Mouse (Mus musculus): ENCODE results near the gene Zfp46. TPM values are rescaled to one million over a fixed set of nuclear protein-coding genes. Genes with fewer than 3 reads are reported as not detected.

The Zfp46 gene
- polyA plus RNA-seq, 1 experiment from 2014 or later, result 41.3 TPM

DNA sequence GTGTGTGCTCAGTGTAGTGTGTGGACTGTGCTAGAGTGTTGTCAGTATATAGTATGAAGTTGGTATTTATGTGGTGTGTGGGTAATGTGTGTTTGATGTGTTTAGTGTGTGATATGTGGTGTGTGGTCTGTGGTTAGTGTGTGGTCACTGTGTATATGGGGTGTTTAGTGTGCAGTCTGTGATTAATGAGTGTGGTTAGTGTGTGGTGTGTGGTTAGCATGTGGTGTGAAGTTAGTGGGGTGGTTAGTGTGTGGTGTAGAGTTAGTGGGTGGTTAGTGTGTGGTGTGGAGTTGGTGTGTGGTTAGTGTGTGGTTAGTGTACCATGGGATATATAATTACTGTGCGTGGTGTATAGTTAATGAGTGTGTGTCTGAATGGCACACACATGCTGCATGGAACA is 15.6 kb upstream of the Zfp46 start:
- no peaks in the 10 kb centered on the region for H3K4me1 ChIP-seq (replicated peaks)
- 89% methylated on average over 1 of the region's 1 CpGs for WGBS
- H3K36me3 ChIP-seq, result no peaks in the 10 kb centered on the region
- H3K27ac ChIP-seq (replicated peaks), result no peak overlapping the region
- no peak overlapping the region for H3K4me3 ChIP-seq
- H3K9me3 ChIP-seq, result no peaks in the 10 kb centered on the region
- H3K9ac ChIP-seq, result no peak overlapping the region
- ATAC-seq (ENCODE audit: low FRiP score, low read depth), result no peak
- no peak overlapping the region for H3K4me2 ChIP-seq
- H3K27me3 ChIP-seq, result no peaks in the 10 kb centered on the region

DNA sequence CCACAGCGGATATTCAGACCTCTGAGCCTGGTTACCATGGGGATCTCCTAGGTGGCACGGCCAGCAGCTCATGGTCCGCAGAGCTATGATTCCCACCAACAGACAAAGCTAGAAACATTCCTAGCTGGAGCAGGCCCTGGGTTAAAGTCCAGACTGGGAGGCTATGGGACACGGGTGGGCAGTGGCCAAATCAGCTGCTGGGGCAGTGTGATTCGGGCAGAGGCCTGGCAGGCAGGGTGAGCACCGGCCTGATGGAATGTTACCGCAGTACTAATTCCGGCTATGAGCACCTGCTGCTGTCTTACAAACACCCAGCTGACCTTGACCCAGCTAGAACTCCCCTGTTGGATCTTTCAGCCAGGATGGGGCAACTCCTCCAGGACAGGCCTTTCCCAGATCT is 13.8 kb upstream of the Zfp46 start:
- WGBS, result 77% methylated on average over 8 of the region's 8 CpGs
- Histone ChIP-seq H3K27ac (replicated peaks) (no peak overlapping the region), H3K4me3 (no peak overlapping the region), H3K4me1 (replicated peaks) (no peaks in the 10 kb centered on the region), H3K9me3 (no peaks in the 10 kb centered on the region), H3K36me3 (no peaks in the 10 kb centered on the region), H3K27me3 (no peaks in the 10 kb centered on the region), H3K9ac (no peak overlapping the region), H3K4me2 (no peak overlapping the region)
- ATAC-seq (ENCODE audit: low FRiP score, low read depth), result no peak

DNA sequence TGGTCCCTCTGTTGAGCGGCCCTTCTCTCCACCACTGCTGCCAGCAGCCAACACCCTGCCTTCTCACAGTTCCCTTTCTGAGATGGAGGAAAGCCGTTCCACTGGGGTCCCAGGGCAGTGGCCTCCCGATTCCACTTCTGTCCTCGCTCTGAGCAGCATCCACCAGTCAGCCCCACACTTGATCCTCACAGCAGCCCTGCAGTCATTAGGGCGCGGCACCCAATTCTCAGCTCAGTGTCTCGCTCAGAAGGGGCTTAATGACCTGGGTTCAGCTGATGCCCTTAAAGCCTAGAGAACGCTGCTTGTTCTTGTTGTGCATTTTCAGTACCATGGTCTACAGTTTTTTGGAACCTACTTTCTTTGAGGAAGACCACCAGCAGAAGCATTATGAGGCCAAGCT is 3.4 kb upstream of the Zfp46 start:
- no peak overlapping the region for H3K27ac ChIP-seq (replicated peaks)
- no peak overlapping the region for H3K4me3 ChIP-seq
- WGBS, result 92% methylated on average over 8 of the region's 8 CpGs
- no peak for ATAC-seq (ENCODE audit: low FRiP score, low read depth)
- no peaks in the 10 kb centered on the region for H3K36me3 ChIP-seq
- no peak overlapping the region for H3K9ac ChIP-seq
- no peak overlapping the region for H3K4me2 ChIP-seq
- H3K4me1 ChIP-seq (replicated peaks), result peaks cover 27% of the 10 kb centered on the region
- H3K27me3 ChIP-seq, result no peaks in the 10 kb centered on the region
- no peaks in the 10 kb centered on the region for H3K9me3 ChIP-seq

DNA sequence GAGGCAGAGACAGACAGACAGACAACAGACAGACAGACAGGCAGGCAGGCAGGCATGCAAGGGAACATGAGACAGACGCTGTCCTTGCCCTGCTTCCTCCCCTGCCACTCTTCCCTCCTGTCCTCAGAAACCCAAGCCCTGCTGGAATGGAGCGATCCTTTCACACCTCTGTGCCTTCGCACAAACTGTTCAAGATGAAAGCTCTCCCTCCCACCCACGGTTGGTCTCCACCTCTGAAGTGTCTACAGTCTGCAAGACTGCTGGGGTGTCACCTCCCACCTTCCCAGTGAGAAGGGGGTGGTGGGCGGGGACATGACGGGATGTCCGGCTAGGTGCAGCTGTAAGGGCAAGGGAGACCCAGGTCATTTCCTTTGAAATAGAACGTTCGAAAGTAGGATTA is 2.9 kb upstream of the Zfp46 start:
- Histone ChIP-seq H3K4me2 (no peak overlapping the region), H3K4me3 (no peak overlapping the region), H3K9ac (no peak overlapping the region), H3K4me1 (replicated peaks) (peaks cover 31% of the 10 kb centered on the region), H3K27ac (replicated peaks) (no peak overlapping the region), H3K36me3 (no peaks in the 10 kb centered on the region), H3K9me3 (no peaks in the 10 kb centered on the region), H3K27me3 (no peaks in the 10 kb centered on the region)
- WGBS, result 62% methylated on average over 9 of the region's 9 CpGs
- ATAC-seq (ENCODE audit: low FRiP score, low read depth), result no peak

DNA sequence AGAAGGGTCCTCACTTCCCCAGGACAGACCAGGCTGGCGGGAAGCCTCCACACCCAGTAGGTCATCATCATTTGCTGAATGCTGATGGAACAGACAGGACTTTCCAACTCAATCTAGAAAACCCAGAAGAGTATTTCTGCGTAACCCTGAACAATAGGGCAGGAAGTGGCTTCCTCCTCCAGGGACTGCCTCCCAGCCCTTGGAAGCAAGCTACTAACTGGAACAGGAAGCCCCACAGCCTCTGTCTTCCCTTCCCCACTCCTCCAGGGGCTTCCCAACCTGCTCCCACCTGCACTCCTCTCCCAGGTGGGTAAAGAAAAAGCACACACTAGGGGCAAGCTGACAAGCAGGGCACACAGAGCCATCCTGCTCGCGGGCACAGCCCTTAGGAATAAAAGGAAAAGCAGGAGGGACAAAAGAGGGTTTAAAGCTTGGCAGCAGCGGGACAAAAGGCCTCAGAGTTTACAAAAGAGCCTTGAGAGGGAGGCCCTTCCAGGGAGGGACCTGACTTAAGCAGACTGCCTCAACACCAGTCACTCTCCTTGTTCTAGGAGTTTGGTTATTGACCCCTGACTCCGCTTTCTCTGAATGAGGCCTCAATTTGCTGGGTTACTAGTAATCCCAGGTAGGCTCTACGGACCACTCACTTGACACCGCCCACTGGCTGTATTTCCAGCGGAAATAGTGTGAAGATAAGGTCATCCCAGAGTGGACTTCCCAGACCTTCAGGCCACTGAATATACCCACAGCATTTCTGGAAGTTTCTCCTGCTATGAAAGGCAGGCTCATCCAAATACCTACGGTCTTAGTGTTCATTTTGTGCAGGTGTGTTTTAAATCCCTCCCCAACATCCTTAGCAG is 1.6 kb upstream of the Zfp46 start:
- H3K9me3 ChIP-seq, result no peaks in the 10 kb centered on the region
- no peak overlapping the region for H3K4me3 ChIP-seq
- no peak overlapping the region for H3K9ac ChIP-seq
- peaks cover 5% of the 10 kb centered on the region for H3K36me3 ChIP-seq
- peaks cover 41% of the 10 kb centered on the region for H3K4me1 ChIP-seq (replicated peaks)
- peak overlapping the region; percentile 84 for H3K27ac ChIP-seq (replicated peaks)
- WGBS, result 17% methylated on average over 10 of the region's 10 CpGs
- ATAC-seq (ENCODE audit: low FRiP score, low read depth), result no peak
- no peaks in the 10 kb centered on the region for H3K27me3 ChIP-seq
- no peak overlapping the region for H3K4me2 ChIP-seq

DNA sequence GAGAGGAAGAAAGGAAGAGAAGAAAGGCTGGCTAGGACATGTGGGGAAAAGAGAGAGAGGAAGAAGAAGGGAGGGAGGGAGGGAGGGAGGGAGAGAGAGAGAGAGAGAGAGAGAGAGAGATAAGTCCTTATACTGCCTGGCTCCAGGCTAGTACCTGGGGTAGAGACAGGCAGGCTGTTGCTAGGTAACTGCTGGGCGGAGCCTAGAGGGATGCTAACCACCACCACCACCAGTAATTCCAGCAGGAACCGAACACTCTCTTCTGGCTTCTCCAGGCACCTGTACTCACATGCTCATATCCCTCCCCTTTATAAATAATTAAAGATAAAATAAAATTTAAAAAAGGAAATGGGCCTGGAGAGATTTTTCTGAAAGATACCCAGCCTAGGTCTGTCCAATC is 700 bp upstream of the Zfp46 start:
- Histone ChIP-seq H3K9ac (no peak overlapping the region), H3K4me2 (peak overlapping the region; percentile 90), H3K27me3 (peaks cover 5% of the 10 kb centered on the region), H3K4me1 (replicated peaks) (peaks cover 41% of the 10 kb centered on the region), H3K4me3 (peak overlapping the region; percentile 61), H3K9me3 (no peaks in the 10 kb centered on the region), H3K36me3 (peaks cover 14% of the 10 kb centered on the region), H3K27ac (replicated peaks) (peak overlapping the region; percentile 84)
- ATAC-seq (ENCODE audit: low FRiP score, low read depth), result 0 out of 2 replicates have a peak, but pooled peaks have one; percentile 35
- 20% methylated on average over 2 of the region's 2 CpGs for WGBS

DNA sequence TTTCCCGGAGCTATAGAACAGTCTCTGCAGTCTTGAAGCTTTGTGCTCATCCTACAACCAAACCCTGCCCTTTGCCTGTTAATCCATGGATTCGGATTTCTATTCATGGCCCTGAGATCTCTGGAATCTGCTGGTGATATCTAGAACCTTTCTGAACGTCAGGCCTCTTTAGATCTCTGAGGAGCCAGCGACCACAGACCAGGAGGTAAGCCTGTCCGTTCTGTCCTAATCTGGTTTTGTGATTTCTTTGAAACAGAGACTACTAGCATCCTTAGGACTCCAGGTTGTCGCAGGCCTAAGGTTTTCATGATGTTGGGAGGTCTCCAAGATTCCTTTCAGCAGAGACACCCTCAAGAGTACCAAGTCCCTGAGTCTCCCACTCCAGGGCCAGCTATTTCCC is 408 bp downstream of the Zfp46 start:
- WGBS, result 23% methylated on average over 6 of the region's 6 CpGs
- no peak; the same call in 1 of the 2 replicates for ATAC-seq (ENCODE audit: low FRiP score, low read depth)
- peak overlapping the region; percentile 84 for H3K27ac ChIP-seq (replicated peaks)
- H3K36me3 ChIP-seq, result peaks cover 24% of the 10 kb centered on the region
- peak overlapping the region; percentile 90 for H3K4me2 ChIP-seq
- H3K9me3 ChIP-seq, result no peaks in the 10 kb centered on the region
- peaks cover 10% of the 10 kb centered on the region for H3K27me3 ChIP-seq
- H3K4me1 ChIP-seq (replicated peaks), result peaks cover 45% of the 10 kb centered on the region
- H3K9ac ChIP-seq, result peak overlapping the region; percentile 68
- peak overlapping the region; percentile 61 for H3K4me3 ChIP-seq

DNA sequence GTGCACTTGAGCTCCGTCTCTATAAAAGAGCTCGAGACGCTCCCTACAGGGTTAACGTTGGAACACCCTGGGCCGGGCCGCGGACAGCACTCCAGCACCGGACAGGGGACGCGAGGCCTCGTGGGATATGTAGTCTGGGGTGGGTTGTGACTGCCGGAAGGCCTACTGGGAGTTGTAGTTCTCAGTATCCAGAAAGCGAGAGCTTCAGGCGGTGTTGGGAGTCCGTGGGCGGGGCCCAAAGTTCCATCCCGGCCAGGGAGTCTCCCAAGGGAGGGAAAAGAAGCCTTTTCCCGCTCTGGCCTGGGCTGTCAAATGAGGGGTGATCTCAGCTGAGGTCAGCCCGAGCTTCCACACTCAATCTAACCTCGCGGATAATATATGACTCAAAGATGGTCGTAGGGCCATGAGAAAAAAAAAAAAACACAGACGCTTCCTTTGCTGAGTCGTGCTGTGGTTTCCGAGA is 896 bp downstream of the Zfp46 start:
- peak; percentile 93 for ATAC-seq (ENCODE audit: low FRiP score, low read depth)
- H3K9me3 ChIP-seq, result no peaks in the 10 kb centered on the region
- H3K4me1 ChIP-seq (replicated peaks), result peaks cover 50% of the 10 kb centered on the region
- H3K4me2 ChIP-seq, result peak overlapping the region; percentile 90
- H3K36me3 ChIP-seq, result peaks cover 29% of the 10 kb centered on the region
- WGBS, result under 1% methylated on average over 25 of the region's 25 CpGs
- peak overlapping the region; percentile 61 for H3K4me3 ChIP-seq
- peaks cover 10% of the 10 kb centered on the region for H3K27me3 ChIP-seq
- peak overlapping the region; percentile 84 for H3K27ac ChIP-seq (replicated peaks)
- peak overlapping the region; percentile 68 for H3K9ac ChIP-seq

DNA sequence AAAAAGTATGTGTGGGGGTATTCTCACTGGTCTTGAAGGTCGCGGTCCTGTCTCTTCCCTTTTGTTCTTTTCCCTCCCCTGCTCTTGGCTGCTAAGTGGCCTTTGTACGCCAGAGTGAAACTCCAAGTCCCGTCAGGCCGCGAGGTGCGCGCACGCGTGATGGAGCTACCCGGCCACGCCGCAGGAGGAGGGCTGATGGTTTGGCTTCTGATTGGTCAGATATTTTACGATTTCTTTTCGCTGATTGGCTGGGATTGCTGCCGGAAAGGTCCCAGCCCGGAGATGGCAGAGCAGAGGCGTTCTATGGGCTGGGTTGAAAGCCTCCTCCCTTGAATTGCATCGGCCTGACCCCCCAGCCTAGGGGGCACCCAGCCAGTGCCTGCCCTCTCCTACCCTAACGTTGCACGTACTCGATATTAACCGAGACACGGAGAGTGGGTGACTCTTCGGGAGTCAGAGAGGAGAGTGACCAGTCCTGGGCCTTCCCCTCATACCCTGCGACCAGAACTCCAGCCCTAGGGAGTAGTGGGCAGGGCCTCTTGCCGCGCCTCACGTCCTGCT is 1.4 kb downstream of the Zfp46 start:
- ATAC-seq (ENCODE audit: low FRiP score, low read depth), result peak; percentile 92

DNA sequence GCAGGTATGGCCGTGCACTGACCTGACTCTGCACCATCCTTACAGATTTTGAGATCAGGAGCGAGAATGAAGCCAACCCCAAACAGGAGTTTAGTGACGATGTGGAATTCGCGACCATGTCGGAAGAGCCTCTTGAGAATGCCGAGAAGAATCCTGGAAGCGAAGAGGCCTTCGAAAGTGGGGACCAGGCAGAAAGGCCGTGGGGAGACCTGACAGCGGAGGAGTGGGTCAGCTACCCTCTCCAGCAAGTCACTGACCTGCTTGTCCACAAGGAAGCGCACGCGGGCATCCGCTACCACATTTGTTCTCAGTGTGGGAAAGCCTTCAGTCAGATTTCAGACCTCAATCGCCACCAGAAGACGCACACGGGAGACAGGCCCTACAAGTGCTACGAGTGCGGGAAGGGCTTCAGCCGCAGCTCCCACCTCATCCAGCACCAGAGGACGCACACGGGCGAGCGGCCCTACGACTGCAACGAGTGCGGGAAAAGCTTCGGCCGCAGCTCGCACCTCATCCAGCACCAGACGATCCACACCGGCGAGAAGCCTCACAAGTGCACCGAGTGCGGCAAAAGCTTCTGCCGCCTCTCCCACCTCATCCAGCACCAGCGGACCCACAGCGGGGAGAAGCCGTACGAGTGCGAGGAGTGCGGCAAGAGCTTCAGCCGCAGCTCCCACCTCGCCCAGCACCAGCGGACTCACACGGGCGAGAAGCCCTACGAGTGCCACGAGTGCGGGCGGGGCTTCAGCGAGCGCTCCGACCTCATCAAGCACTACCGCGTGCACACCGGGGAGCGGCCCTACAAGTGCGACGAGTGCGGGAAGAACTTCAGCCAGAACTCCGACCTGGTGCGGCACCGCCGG is 5.7 kb downstream of the Zfp46 start:
- H3K4me1 ChIP-seq (replicated peaks), result peaks cover 29% of the 10 kb centered on the region
- peak overlapping the region; percentile 17; the same call in 1 of the 2 replicates for H3K4me2 ChIP-seq
- WGBS, result 26% methylated on average over 66 of the region's 66 CpGs
- peaks cover 69% of the 10 kb centered on the region for H3K36me3 ChIP-seq
- no peaks in the 10 kb centered on the region for H3K9me3 ChIP-seq
- H3K27me3 ChIP-seq, result peaks cover 10% of the 10 kb centered on the region
- H3K4me3 ChIP-seq, result no peak overlapping the region
- H3K9ac ChIP-seq, result no peak overlapping the region
- H3K27ac ChIP-seq (replicated peaks), result no peak overlapping the region
- no peak for ATAC-seq (ENCODE audit: low FRiP score, low read depth)

More for the DNA sequence above, 1.4 kb downstream of the Zfp46 start:
- Histone ChIP-seq H3K27me3 (peaks cover 10% of the 10 kb centered on the region), H3K9me3 (no peaks in the 10 kb centered on the region), H3K4me3 (peak overlapping the region; percentile 61), H3K4me1 (replicated peaks) (peaks cover 55% of the 10 kb centered on the region), H3K27ac (replicated peaks) (peak overlapping the region; percentile 84), H3K36me3 (peaks cover 34% of the 10 kb centered on the region), H3K4me2 (peak overlapping the region; percentile 90), H3K9ac (peak overlapping the region; percentile 68)
- under 1% methylated on average over 29 of the region's 29 CpGs for WGBS

DNA sequence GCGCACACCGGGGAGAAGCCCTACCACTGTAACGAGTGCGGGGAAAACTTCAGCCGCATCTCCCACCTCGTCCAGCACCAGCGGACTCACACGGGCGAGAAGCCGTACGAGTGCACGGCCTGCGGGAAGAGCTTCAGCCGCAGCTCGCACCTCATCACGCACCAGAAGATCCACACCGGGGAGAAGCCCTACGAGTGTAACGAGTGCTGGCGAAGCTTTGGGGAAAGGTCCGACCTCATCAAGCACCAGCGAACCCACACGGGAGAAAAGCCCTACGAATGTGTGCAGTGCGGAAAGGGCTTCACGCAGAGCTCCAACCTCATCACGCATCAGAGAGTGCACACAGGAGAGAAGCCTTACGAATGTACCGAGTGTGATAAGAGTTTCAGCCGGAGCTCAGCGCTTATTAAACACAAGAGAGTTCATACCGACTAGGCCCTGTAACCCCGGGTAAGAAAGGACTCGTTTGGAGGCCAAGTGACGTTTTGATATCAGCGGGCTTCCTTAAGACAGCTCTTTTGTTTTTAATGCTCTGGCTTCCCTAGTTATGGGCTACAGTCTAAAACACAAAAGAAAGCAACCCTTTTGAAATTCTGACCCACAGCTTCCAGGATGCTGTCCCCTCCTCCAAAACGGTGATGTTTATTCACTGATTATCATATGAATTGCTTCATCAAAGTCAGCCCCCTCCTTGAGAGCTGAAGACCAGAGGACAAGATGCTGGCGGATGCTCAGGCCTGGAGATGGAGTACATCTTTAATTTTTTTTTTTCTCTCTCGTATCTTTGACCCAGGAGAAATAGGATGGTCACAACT is 6.5 kb downstream of the Zfp46 start:
- 31% methylated on average over 39 of the region's 39 CpGs for WGBS
- Histone ChIP-seq H3K36me3 (peaks cover 69% of the 10 kb centered on the region), H3K4me1 (replicated peaks) (peaks cover 29% of the 10 kb centered on the region), H3K4me2 (peak overlapping the region; percentile 17; the same call in 1 of the 2 replicates), H3K9me3 (no peaks in the 10 kb centered on the region), H3K4me3 (no peak overlapping the region), H3K27ac (replicated peaks) (no peak overlapping the region), H3K27me3 (peaks cover 10% of the 10 kb centered on the region), H3K9ac (no peak overlapping the region)
- no peak for ATAC-seq (ENCODE audit: low FRiP score, low read depth)

Measured in hindbrain, embryonic 15.5 days (tissue).